ENCODE assay signal across 7 mouse cellular contexts in genomic region chr19:37018931-37019330, GRCm38 (mm10).
DNase-seq lines count a peak whose midpoint lies in the region; ATAC-seq and TF ChIP-seq lines count a peak whose summit lies in the region.

No protein-coding gene starts in this region.

- no peak for DNase-seq in lung, adult 2 months
- DNase-seq in lung, postnatal 4 days, result no peak
- no peak for DNase-seq in layer of hippocampus, postnatal 25 days (ENCODE audit: extremely low spot score in 1 of 2, low spot score in 1 of 2)
- no peak for DNase-seq in thymus, adult 2 months

- H3K4me3 ChIP-seq in lung, adult 2 months (replicated peaks; ENCODE audit: extremely low read depth, low read depth, low read length), result peak overlapping the region; percentile 33
- H3K4me3 ChIP-seq in forebrain, embryonic 12.5 days (replicated peaks), result peak overlapping the region; percentile 40
- peak overlapping the region; percentile 43 for H3K4me3 ChIP-seq in limb, embryonic 12.5 days (replicated peaks)
- H3K4me3 ChIP-seq in neural tube, embryonic 15.5 days (replicated peaks), result peak overlapping the region; percentile 28
- H3K4me3 ChIP-seq in thymus, adult 2 months (ENCODE audit: control insufficient read depth, insufficient read depth, low read length), result no peak overlapping the region

- WGBS in lung, adult 2 months, result 47% methylated on average over 5 of the region's 5 CpGs
- 42% methylated on average over 5 of the region's 5 CpGs for WGBS in forebrain, embryonic 12.5 days
- 66% methylated on average over 5 of the region's 5 CpGs for WGBS in limb, embryonic 12.5 days
- WGBS in neural tube, embryonic 15.5 days, result 59% methylated on average over 5 of the region's 5 CpGs
- WGBS in thymus, adult 2 months, result 81% methylated on average over 5 of the region's 5 CpGs

- H3K4me2 ChIP-seq in forebrain, embryonic 12.5 days, result peak overlapping the region; percentile 55
- peak overlapping the region; percentile 59 for H3K4me2 ChIP-seq in limb, embryonic 12.5 days
- H3K4me2 ChIP-seq in neural tube, embryonic 15.5 days, result peak overlapping the region; percentile 53

- no peak overlapping the region for H3K9ac ChIP-seq in forebrain, embryonic 12.5 days
- H3K9ac ChIP-seq in limb, embryonic 12.5 days (replicated peaks), result peak overlapping the region; percentile 31; the same call in 1 of the 2 replicates
- H3K9ac ChIP-seq in neural tube, embryonic 15.5 days (replicated peaks), result no peak overlapping the region

- no peak for ATAC-seq in forebrain, embryonic 12.5 days (ENCODE audit: low FRiP score)
- no peak for ATAC-seq in limb, embryonic 12.5 days (ENCODE audit: insufficient number of reproducible peaks, insufficient read depth, low FRiP score, low TSS enrichment, low read depth)
- no peak for ATAC-seq in neural tube, embryonic 15.5 days (ENCODE audit: low FRiP score)

- H3K4me1 ChIP-seq in lung, adult 2 months (ENCODE audit: control insufficient read depth, insufficient read depth, low read length), result no peaks in the 10 kb centered on the region
- H3K4me1 ChIP-seq in forebrain, embryonic 12.5 days, result peaks cover 10% of the 10 kb centered on the region
- H3K4me1 ChIP-seq in limb, embryonic 12.5 days (replicated peaks), result peaks cover 11% of the 10 kb centered on the region
- 0 out of 2 replicates have a peak, but pooled peaks cover 4% of the 10 kb centered on the region for H3K4me1 ChIP-seq in neural tube, embryonic 15.5 days
- H3K4me1 ChIP-seq in thymus, adult 2 months (replicated peaks; ENCODE audit: control insufficient read depth, insufficient read depth, low read length), result peaks cover 7% of the 10 kb centered on the region

- peaks cover 6% of the 10 kb centered on the region for H3K36me3 ChIP-seq in forebrain, embryonic 12.5 days (replicated peaks)
- peaks cover 8% of the 10 kb centered on the region for H3K36me3 ChIP-seq in limb, embryonic 12.5 days
- peaks cover 7% of the 10 kb centered on the region for H3K36me3 ChIP-seq in neural tube, embryonic 15.5 days
- H3K36me3 ChIP-seq in thymus, adult 2 months (ENCODE audit: control insufficient read depth, insufficient read depth, low read length), result no peaks in the 10 kb centered on the region

- H3K27ac ChIP-seq in forebrain, embryonic 12.5 days, result no peak overlapping the region
- H3K27ac ChIP-seq in limb, embryonic 12.5 days, result no peak overlapping the region
- no peak overlapping the region for H3K27ac ChIP-seq in neural tube, embryonic 15.5 days (replicated peaks)
- no peak overlapping the region for H3K27ac ChIP-seq in thymus, adult 2 months (ENCODE audit: control insufficient read depth, insufficient read depth, low read length)

- no peak for TF ChIP-seq CTCF in lung, adult 2 months (IDR thresholded peaks at IDR 0.05; ENCODE audit: insufficient read depth, low read length)
- TF ChIP-seq CTCF in thymus, adult 2 months (IDR thresholded peaks at IDR 0.05; ENCODE audit: borderline replicate concordance, control insufficient read depth, extremely low read depth, insufficient read depth, low read length, poor library complexity), result no peak

- H3K9me3 ChIP-seq in forebrain, embryonic 12.5 days, result peaks cover 5% of the 10 kb centered on the region; the same call in 1 of the 2 replicates
- H3K9me3 ChIP-seq in limb, embryonic 12.5 days, result peaks cover 12% of the 10 kb centered on the region
- 0 out of 2 replicates have a peak, but pooled peaks cover 5% of the 10 kb centered on the region for H3K9me3 ChIP-seq in neural tube, embryonic 15.5 days (replicated peaks)

- no peaks in the 10 kb centered on the region for H3K27me3 ChIP-seq in forebrain, embryonic 12.5 days
- H3K27me3 ChIP-seq in limb, embryonic 12.5 days, result no peaks in the 10 kb centered on the region
- H3K27me3 ChIP-seq in neural tube, embryonic 15.5 days (replicated peaks), result no peaks in the 10 kb centered on the region
- no peaks in the 10 kb centered on the region for H3K27me3 ChIP-seq in thymus, adult 2 months (ENCODE audit: control insufficient read depth, insufficient read depth, low read length)

- TF ChIP-seq POLR2A in lung, adult 2 months (IDR thresholded peaks at IDR 0.05; ENCODE audit: borderline replicate concordance, extremely low read depth, low read depth, low read length), result no peak
- no peak for TF ChIP-seq POLR2A in thymus, adult 2 months (IDR thresholded peaks at IDR 0.05; ENCODE audit: control insufficient read depth, extremely low read depth, insufficient read depth, low read length, poor library complexity)
